Mouse (Mus musculus) gastrocnemius, adult 2 months (tissue): ENCODE measurements around the gene Elmsan1. TPM values are rescaled to one million over a fixed set of nuclear protein-coding genes. Genes with fewer than 3 reads are reported as not detected.

Experiments used
- DNase-seq: peaks from one replicate; pipeline ENCODE4 v3.0.0; 2022
- H3K27ac ChIP-seq: fragments of 200-600 bp; 2 replicates; pipeline ENCODE4 v1.8.1; 2022; ENCODE audit warnings: mild to moderate bottlenecking
- H3K4me3 ChIP-seq: fragments of 200-600 bp; 2 replicates; pipeline ENCODE4 v1.8.1; 2022; ENCODE audit warnings: mild to moderate bottlenecking, moderate library complexity
- CTCF ChIP-seq: fragments of 200-600 bp; IDR thresholded peaks from 2 replicates; pipeline ENCODE4 v1.8.1; 2022; ENCODE audit warnings: antibody characterized with exemption, mild to moderate bottlenecking, moderate library complexity
- intact Hi-C: fragments of 180-260 bp; cut with DNase I; formaldehyde crosslinking; loops from one replicate; pipeline ENCODE4 v1.15.1; 2025
- total RNA-seq, 2 experiments: library from RNA; stranded (reverse); gene quantifications; 2 replicates each; pipeline ENCODE4 v1.2.3; 2021

Gene Elmsan1
- total RNA-seq, 2 experiments from 2014 or later, result 10.2 to 11.9 TPM

DNA sequence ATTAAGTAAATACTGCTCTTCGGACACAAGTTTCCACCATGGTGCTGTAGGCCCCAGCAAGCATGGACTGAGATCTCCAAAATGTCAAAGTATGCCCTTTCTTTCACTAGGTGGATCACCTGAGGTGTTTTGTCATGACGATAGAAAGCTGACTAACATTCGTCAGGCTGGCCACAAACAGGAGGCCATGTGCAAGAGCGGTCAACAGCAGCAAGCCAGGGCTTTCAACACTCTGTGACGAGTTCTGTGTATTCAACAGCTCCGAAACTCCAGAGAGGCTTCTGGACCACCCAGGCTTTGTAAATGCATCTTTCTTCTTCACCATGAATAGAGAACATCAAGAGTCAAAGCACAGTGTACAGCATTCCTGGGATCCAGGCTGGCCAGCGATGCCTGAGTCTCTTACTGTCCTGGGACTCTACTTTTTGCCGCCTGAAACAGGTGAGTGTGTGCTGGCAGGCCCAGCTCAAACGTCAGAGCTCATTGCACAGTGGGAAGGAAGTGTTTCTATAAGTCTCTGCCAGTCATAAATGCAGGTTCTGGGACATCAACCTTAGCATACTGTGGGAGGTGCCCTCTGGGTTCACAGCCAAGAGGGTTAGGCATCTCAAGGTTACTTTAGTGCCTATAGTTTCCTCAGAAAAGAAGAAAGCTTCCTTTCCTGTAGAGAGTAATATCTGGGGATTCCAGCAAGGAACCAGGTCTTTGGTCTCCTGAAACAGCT lies 7.6 kb upstream of the Elmsan1 start:
- Histone ChIP-seq H3K4me3 (no peak overlapping the region), H3K27ac (no peak overlapping the region)
- intact Hi-C loops, result no loop called here
- no peak for DNase-seq
- no peak for TF ChIP-seq CTCF

DNA sequence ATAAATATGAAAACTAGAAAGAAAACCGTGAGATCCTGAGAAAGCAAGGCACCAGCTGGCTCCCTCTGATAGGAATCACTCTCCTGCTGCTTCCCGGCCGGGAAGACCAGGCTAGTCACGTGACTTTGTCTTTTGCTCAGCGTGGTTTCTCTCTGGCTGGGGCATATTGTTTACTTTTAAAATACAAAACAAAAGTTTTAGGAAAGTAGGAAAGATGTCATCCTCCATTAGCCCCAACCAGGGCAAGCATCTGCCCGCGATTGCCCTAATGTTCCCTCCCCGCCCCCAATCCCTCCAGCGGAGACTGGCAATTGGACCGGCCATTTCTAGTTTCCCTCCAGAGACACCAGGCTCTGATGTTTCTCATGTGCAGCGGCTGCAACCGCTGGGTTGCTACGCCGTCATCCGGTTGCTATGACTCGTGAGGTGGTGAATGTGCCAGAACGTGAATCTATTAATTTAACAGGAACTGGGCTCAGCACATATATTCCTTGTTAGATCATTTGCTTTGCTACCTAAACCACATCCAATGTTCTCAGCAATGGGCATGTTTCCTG lies 3.8 kb upstream of the Elmsan1 start:
- peak overlapping the region; percentile 81 for H3K27ac ChIP-seq
- H3K4me3 ChIP-seq, result peak overlapping the region; percentile 67
- TF ChIP-seq CTCF, result no peak
- peak; percentile 72 for DNase-seq
- intact Hi-C loops, result no loop called here

DNA sequence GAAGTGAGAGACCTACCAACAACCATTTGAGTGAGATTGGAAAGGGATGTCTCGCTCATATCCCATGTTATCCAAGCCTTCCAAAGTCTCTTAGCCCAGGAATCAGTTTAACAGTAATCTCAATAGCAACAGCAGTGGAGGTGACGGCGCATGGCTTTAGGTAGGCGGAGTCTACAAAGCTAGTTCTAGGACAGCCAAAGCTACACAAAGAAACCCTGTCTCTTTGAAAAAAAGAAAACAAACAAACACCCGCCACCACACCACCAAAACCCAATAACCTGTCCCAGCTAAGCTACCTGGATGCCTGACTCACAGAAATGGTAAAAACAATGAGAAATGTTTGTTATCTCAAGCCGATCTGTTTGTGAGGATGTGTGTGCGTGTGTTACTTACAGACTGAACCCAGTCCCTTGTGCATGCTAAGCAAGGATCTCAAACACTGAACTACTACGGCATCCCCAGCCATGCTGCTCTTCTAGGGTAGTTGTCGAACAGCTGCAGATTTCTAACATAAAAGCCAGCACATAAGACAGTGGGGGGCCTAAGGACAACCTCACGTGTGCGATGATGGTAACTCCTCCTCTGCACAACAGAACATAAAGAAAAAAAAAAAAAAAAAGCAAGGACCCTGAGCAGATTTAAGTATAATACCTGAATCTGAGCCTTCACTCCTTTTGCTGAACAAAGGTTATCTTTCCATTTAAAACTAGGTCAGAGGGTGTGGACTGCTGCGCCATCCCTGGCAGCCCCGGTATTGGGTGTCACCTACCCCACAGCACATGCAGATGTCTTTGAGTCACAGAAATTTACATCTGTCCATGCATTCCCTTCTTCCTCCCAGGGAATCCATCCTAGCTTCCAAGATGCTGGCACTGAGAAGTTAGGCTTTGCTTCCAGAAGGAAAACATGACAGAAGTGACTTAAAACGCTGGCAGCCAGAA lies 2.5 kb upstream of the Elmsan1 start:
- Histone ChIP-seq H3K4me3 (no peak overlapping the region), H3K27ac (peak overlapping the region; percentile 81)
- TF ChIP-seq CTCF, result no peak
- intact Hi-C loops, result no loop called here
- no peak for DNase-seq

DNA sequence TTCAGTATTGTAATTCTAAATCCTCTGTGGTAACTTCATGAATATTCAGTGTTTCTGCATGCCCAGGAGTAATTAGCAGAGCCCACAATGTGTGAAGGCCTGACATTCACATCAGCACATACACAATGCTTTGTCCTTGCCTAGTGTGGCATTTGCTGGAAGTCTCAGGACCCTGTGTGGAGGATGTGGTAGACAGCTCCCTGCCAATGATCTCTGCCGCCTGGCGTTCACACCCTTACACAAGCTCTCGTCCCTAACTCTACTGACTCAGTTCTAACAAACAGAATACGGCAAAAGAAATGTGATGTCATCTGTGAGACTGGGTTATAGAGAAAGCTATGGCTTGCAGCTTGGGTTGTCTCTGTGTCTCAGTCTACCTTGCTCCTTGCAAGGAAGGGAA lies 1.8 kb upstream of the Elmsan1 start:
- Histone ChIP-seq H3K4me3 (no peak overlapping the region), H3K27ac (no peak overlapping the region; the same call in 1 of the 2 replicates)
- no peak for TF ChIP-seq CTCF
- intact Hi-C loops, result no loop called here
- no peak for DNase-seq

DNA sequence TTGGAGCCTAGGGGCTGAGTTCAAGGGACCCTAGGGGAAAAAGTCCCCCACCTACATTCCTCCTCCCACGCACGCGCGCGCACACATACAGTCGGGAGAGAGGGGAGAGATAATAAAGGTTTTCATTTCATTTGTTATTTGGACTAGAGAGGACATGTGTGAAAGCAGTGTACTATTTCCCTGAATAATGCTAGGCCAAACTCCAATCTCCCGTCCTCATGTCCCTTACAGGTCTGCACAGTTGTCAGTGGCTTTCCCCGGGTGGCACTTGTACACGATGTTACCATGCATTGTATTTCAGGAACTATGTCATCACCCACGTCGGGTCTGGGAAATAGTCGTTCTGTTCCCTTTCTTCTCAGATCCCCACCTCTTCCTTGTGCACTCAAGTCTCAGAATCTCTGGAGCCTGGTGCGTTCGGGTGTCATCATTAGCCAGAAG lies 460 bp upstream of the Elmsan1 start:
- H3K27ac ChIP-seq, result peak overlapping the region; percentile 94
- intact Hi-C loops, result loop anchor here (2.0 to 5.0 kb wide), 2 partner anchors 24 to 42 kb away; no protein-coding TSS in a partner anchor
- no peak for DNase-seq
- peak overlapping the region; percentile 92 for H3K4me3 ChIP-seq
- no peak for TF ChIP-seq CTCF

DNA sequence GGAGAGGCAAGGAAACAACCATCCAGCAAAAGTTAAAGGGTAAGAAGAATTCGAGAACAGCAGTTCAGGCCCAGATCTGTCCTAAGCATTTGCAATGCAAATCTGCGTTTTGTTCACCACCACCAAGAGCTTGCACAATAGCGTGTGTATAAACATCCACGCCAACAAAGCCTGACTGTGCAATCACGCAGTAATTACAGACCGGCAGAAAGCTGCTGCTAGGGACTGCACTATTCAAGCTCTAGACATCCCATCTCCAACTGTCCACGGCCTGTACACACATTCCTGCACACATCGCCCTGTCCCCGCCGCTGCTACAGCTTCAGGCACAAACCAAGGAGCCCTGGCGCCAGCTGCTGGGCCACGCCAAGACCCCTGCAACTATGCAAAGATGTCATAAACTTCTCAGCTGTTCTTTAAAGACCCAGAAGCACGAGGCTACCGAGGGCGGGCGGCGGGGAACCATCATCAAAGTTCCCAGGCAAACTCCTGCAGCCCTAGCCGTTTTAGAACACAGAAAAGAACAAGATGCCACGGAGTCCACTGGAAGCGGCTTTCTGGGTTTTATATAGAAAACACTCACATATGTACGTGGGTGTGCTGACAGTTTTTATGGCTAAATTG lies 1.1 kb downstream of the Elmsan1 start:
- peak; percentile 50 for DNase-seq
- H3K27ac ChIP-seq, result peak overlapping the region; percentile 94
- TF ChIP-seq CTCF, result no peak
- intact Hi-C loops, result loop anchor here (2.0 to 5.0 kb wide), 2 partner anchors 23 to 40 kb away; no protein-coding TSS in a partner anchor
- H3K4me3 ChIP-seq, result peak overlapping the region; percentile 92

DNA sequence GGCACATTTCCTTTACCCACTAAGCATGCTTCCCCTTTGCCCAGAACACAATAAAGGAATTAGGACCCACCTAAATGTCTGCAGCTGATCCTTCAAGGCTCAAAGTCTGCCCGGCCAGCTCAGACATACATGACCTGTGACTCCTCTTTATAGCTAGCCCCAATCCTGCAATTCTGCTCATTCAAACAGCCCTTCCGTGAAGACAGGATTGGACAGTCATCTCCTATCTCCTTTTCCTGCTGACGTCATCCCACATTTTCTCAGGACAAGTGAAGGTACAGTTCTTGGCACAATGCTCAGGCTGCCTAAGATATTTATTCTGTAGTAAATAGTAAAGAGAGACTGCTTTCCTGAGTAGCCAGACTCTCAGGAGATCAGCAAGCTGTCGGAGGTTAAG lies 1.6 kb downstream of the Elmsan1 start:
- TF ChIP-seq CTCF, result no peak
- Histone ChIP-seq H3K4me3 (peak overlapping the region; percentile 92), H3K27ac (peak overlapping the region; percentile 94)
- DNase-seq, result no peak
- intact Hi-C loops, result loop anchor here (5.0 kb wide), 1 partner anchor 40 kb away; no protein-coding TSS in a partner anchor

DNA sequence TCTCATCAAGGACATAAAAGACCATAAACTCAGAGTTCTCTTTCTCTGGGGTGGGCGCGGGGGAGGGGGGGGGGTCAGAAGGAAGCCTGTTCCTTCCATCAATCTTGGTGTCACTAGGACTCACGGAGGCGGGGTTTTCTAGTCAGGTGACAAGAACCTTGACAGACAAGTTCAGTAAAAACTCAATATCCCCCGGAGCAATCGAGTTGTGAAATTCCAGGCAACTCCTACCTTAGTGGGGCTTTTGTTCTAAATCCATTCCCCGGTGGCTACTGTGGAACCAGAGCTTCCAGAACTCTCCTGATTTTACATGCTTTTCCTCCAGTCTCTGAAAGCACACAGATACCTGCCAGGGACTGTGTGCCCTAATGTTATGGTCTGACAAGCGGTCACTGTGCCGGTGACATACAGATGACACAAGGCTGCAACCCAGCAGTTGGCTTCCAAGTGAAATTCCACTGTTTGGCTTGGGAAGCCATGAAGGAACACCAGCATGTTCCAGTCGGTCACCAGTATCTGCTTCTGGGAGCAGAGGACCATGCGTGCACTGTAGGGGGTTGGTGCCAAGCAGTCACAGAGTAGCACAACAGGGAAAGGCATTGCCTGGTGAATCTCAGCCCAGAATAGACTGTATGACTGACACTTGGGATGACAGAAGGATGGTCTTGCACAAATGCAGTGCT lies 2.8 kb downstream of the Elmsan1 start:
- H3K27ac ChIP-seq, result peak overlapping the region; percentile 94
- H3K4me3 ChIP-seq, result no peak overlapping the region
- TF ChIP-seq CTCF, result no peak
- no peak for DNase-seq
- intact Hi-C loops, result loop anchor here (5.0 kb wide), 1 partner anchor 39 kb away; no protein-coding TSS in a partner anchor

DNA sequence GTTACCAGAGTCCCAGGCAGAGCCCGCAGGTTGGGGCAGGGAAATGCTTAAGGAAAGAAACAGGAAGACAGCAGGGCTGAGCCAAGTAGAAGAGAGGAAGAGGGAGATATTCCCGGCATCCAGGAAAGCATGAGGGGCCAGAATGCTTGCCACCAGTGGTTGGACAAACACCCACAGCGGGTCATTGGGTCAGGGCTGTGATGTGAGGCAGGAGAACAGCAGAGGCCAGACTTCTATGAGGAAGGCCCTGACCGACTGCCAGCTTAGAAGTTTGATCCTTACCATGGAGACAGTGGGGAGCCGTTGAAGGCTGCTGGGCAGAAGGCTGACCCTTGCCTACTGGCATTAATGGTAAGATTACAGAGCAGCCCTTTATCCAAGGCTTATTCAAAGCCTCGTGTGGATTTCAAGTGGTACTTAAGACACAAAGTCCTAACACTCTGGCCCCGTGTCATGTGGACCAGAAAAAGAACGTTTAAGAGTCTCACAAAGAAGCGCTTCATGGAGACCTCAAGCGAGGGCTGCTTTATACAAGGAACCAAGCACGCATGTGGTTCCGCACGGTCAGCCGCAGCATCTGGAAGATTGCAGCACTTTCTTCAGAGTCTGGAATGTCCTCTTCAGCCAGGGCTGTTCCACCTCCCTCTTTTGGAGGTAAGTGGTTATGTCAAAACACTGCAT lies 4.0 kb downstream of the Elmsan1 start:
- intact Hi-C loops, result loop anchor here (5.0 kb wide), 1 partner anchor 37 kb away; no protein-coding TSS in a partner anchor

DNA sequence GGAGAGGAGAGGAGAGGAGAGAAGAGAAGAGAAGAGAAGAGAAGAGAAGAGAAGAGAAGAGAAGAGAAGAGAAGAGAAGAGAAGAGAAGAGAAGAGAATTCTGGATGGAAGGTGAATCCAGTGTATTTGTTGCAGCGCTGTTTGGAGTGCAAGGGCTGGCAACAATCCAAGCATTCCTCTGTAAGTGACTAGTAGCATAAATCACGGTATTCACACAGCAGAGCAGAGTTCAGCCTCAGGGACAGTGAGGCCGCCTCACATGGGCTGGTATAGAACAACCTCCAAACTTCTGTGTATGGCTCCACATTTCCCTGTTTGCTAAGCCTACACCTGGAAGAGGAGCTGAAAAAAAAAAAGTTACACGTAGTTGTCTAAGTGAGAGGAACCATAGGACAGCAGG lies 6.4 kb downstream of the Elmsan1 start:
- TF ChIP-seq CTCF, result no peak
- no peak for DNase-seq
- Histone ChIP-seq H3K4me3 (no peak overlapping the region), H3K27ac (no peak overlapping the region)
- intact Hi-C loops, result no loop called here

More for the DNA sequence above, 4.0 kb downstream of the Elmsan1 start:
- DNase-seq, result no peak
- Histone ChIP-seq H3K27ac (peak overlapping the region; percentile 61), H3K4me3 (0 out of 2 replicates have a peak overlapping the region, but pooled peaks have one; percentile 6)
- TF ChIP-seq CTCF, result no peak

DNA sequence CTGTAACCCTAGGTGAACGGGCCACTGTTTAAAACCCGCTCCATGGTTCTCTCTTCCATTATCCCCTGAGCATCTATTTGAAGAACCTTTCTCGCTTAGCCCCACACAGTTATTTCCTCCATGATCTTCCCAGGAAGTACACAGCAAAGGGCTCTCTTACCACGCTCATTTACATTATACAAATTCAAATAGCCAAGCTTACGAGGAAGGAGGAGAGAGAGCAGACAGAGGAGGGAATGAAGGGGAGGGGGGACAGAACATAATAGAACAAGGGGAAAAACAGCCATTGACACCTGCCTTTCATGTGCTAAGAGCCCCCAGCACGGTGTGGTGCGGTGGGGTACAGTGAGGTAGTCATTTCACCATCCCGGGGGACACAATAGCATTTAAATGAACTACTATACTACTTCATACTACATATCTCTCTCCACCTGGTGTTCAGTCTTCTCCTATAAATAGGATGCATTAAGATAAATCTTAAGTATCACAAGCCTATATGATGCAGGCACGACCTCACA lies 7.6 kb downstream of the Elmsan1 start:
- TF ChIP-seq CTCF, result no peak
- intact Hi-C loops, result no loop called here
- H3K27ac ChIP-seq, result no peak overlapping the region
- DNase-seq, result no peak
- no peak overlapping the region for H3K4me3 ChIP-seq
